Mouse (Mus musculus) kidney, adult 2 months (tissue): Measurements from ENCODE around the gene RPS10-NUDT3. TPM values are rescaled to one million over a fixed set of nuclear protein-coding genes. Genes with fewer than 3 reads are reported as not detected.
A peak's percentile ranks its signal among the peaks of the same experiment; 100 is the strongest.

Experiments
- DNase-seq: peaks from one replicate; pipeline ENCODE4 v3.0.0; 2021
- H3K27ac ChIP-seq: fragments of 200-500 bp; 2 replicates; pipeline ENCODE4 v1.5.1; 2012; ENCODE audit warnings: low read depth, low read length, control low read depth, inconsistent platforms; ENCODE audit not compliant: insufficient read depth
- H3K27me3 ChIP-seq: fragments of 200-500 bp; replicated peaks from 2 replicates; pipeline ENCODE4 v1.6.1; 2012; ENCODE audit warnings: mild to moderate bottlenecking, moderate library complexity, low read length, inconsistent platforms; ENCODE audit not compliant: control insufficient read depth, insufficient read depth
- H3K36me3 ChIP-seq: fragments of 200-500 bp; 2 replicates; pipeline ENCODE4 v1.6.1; 2012; ENCODE audit warnings: mild to moderate bottlenecking, moderate library complexity, low read length, inconsistent platforms; ENCODE audit not compliant: control insufficient read depth, insufficient read depth
- H3K4me1 ChIP-seq: fragments of 200-500 bp; 2 replicates; pipeline ENCODE4 v1.6.1; 2011; ENCODE audit warnings: low read length; ENCODE audit not compliant: control insufficient read depth, insufficient read depth
- H3K4me3 ChIP-seq: fragments of 200-500 bp; 2 replicates; pipeline ENCODE4 v1.5.1; 2011; ENCODE audit warnings: mild to moderate bottlenecking, low read depth, low read length, control low read depth; ENCODE audit not compliant: insufficient read depth
- CTCF ChIP-seq: fragments of 200-500 bp; conservative IDR thresholded peaks from 2 replicates; pipeline ENCODE4 v1.5.1; 2011; ENCODE audit warnings: low read depth, mild to moderate bottlenecking, control low read depth, low read length, moderate library complexity, mixed read lengths; ENCODE audit not compliant: insufficient read depth, insufficient read length
- POLR2A ChIP-seq: fragments of 200-500 bp; IDR thresholded peaks from one replicate; pipeline ENCODE4 v1.6.1; 2011; ENCODE audit warnings: low read depth, low read length, control low read depth
- WGBS: fragments of 180-500 bp; shearing (Covaris S2); methylation state at CpG from one replicate; pipeline ENCODE4 v1.1.7; 2018; 5-methylcytosine and 5-hydroxymethylcytosine counted together
- polyA plus RNA-seq: library from polyadenylated mRNA; depleted of rRNA; stranded (reverse); fragments of >200 nt; gene quantifications from 2 replicates; pipeline ENCODE4 v1.2.3, GENCODE M21; 2012

The RPS10-NUDT3 gene
- polyA plus RNA-seq, 1 experiment: not detected

GRCm38 (mm10) chr17:27564391-27565162 lies 70.4 kb downstream of the RPS10-NUDT3 start:
- WGBS: 30% methylated on average over 20 of the region's 20 CpGs
- no peak for DNase-seq
- Histone ChIP-seq H3K27me3 (no peaks in the 10 kb centered on the region), H3K27ac (no peak overlapping the region), H3K36me3 (no peaks in the 10 kb centered on the region), H3K4me1 (no peaks in the 10 kb centered on the region; the same call in 1 of the 2 replicates), H3K4me3 (peak overlapping the region; percentile 77)
- no peak for TF ChIP-seq CTCF
- no peak for TF ChIP-seq POLR2A

GRCm38 (mm10) chr17:27563771-27564244 lies 71.2 kb downstream of the RPS10-NUDT3 start:
- no peaks in the 10 kb centered on the region for H3K27me3 ChIP-seq

GRCm38 (mm10) chr17:27561809-27562526 lies 73.1 kb downstream of the RPS10-NUDT3 start:
- no peaks in the 10 kb centered on the region; the same call in 1 of the 2 replicates for H3K4me1 ChIP-seq
- 74% methylated on average over 11 of the region's 11 CpGs for WGBS

More at GRCm38 (mm10) chr17:27563771-27564244, 71.2 kb downstream of the RPS10-NUDT3 start:
- Histone ChIP-seq H3K4me1 (no peaks in the 10 kb centered on the region; the same call in 1 of the 2 replicates), H3K4me3 (no peak overlapping the region), H3K36me3 (no peaks in the 10 kb centered on the region), H3K27ac (no peak overlapping the region)
- DNase-seq: no peak
- TF ChIP-seq CTCF (no peak), POLR2A (no peak)
- 70% methylated on average over 7 of the region's 7 CpGs for WGBS

GRCm38 (mm10) chr17:27560926-27561480 lies 74.0 kb downstream of the RPS10-NUDT3 start:
- Histone ChIP-seq H3K36me3 (no peaks in the 10 kb centered on the region), H3K4me3 (no peak overlapping the region), H3K4me1 (no peaks in the 10 kb centered on the region; the same call in 1 of the 2 replicates), H3K27ac (no peak overlapping the region), H3K27me3 (no peaks in the 10 kb centered on the region)
- WGBS: 84% methylated on average over 13 of the region's 13 CpGs
- TF ChIP-seq CTCF (no peak), POLR2A (no peak)
- no peak for DNase-seq

More at GRCm38 (mm10) chr17:27561809-27562526, 73.1 kb downstream of the RPS10-NUDT3 start:
- TF ChIP-seq POLR2A: no peak
- no peak for TF ChIP-seq CTCF
- Histone ChIP-seq H3K36me3 (no peaks in the 10 kb centered on the region), H3K4me3 (no peak overlapping the region), H3K27ac (no peak overlapping the region), H3K27me3 (no peaks in the 10 kb centered on the region)
- DNase-seq: no peak

- Histone ChIP-seq H3K4me1 (no peaks in the 10 kb centered on the region), H3K36me3 (no peaks in the 10 kb centered on the region), H3K4me3 (no peak overlapping the region), H3K27me3 (no peaks in the 10 kb centered on the region), H3K27ac (no peak overlapping the region)
- 74% methylated on average over 12 of the region's 12 CpGs for WGBS
- DNase-seq: no peak
- no peak for TF ChIP-seq POLR2A
- no peak for TF ChIP-seq CTCF
Observed at GRCm38 (mm10) chr17:27559596-27559995, 75.4 kb downstream of the RPS10-NUDT3 start.

GRCm38 (mm10) chr17:27558845-27559244 lies 76.2 kb downstream of the RPS10-NUDT3 start:
- no peak for DNase-seq
- peaks cover 4% of the 10 kb centered on the region; the same call in 1 of the 2 replicates for H3K4me1 ChIP-seq
- H3K4me3 ChIP-seq: no peak overlapping the region
- no peaks in the 10 kb centered on the region for H3K27me3 ChIP-seq
- no peaks in the 10 kb centered on the region for H3K36me3 ChIP-seq
- TF ChIP-seq POLR2A: no peak
- TF ChIP-seq CTCF: no peak
- H3K27ac ChIP-seq: no peak overlapping the region
- 47% methylated on average over 5 of the region's 5 CpGs for WGBS
